Mouse (Mus musculus) cerebellum, postnatal 4 days (tissue): ENCODE measurements around the gene Hadhb.

Experiments
- DNase-seq, 2 experiments: peaks; one replicate each; pipeline ENCODE4 v3.0.0; 2022; ENCODE audit warnings: low spot score in 2 of 2, mixed read lengths in 1 of 2

The Hadhb gene

DNA sequence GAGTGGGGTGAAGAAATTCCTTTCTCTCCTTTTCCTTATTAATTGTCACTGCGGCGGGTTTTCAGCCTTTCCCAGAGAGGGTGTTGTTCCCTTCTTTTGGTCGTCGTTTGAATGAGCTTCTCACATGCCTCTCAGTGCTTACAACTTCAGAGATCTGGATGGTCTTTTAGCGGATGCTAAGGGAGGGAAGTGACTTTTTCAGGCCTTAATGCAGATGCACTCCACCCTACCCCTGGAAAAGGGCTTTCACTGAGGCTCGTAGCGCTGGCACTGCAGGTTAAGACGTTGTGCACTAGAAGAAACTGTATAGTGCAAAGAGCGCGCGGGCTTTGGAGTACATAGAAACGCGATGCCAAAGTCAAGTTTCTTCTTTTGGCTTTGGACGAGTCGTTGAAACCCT, 78.0 kb downstream of the Hadhb start:
- DNase-seq: no peak

DNA sequence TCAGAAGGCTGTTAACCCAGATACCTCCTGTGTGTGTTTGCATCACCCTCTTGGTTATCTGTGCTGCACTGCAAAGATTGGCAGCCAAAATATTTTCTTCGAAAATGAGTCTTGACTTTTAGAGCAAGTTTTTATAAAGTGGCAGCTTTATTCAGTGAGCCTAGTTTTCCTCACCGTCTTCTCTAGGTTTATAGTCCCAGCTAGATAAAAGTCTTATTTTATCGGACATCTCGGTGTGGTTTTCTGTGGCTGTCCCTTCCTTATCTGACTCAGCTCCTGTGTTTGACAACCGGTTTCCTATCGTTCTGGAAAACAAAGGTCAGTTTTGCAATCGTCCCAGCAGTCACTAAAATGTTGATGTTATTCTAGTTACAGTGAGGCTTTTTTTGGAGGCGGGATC, 78.9 kb downstream of the Hadhb start:
- DNase-seq: no peak
